10 mouse cellular contexts compared by ENCODE assay signal in the genomic region with DNA sequence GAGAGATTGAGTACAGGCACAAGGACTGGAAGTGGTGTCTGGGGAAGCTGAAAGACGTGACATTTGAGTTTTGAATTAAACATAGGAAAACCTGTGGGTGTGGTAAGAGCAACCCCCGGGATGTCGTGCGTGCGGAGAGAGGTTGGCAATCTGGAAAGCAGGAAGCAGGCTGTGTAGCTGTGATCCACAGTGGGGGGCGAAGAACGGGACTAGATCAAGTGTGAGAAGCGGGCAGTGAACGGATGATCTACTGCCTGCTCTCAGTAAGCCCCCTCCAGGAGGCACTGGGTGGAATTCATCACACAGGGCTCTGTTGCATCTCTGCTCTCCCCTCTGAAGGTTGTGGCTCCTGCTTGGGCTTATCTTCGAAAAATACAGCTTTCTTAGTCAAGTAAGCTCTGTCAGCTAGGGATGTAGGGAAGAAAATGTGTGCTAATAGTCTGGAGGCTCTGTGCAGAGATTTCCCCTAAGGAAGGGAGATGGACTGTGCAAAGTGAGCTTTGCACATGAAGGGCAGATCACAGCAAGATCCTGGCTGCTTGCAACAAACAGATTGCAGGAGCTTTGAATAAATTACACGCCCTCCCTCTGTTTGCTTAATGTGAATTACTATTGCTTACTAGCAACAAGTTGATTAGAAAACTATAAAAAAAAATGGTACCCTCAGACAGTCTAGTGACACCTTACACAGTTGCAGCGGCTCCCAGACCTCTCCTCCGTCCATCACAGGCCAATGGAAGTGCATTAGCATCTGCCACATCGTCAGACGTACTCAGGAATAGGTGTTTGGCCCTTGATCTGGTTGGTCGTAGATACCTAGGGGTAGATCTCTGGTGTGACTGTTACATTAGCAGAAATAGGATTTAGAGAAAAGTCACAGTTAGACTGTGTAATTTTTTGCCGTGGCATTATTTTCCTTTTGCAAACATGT.
DNase-seq lines count a peak whose midpoint lies in the region; ATAC-seq lines count a peak whose summit lies in the region.
"Had no signal": no experiment of that assay in that cellular context is flagged by ENCODE, and none has a peak within 500 bp of the region (broad histone marks: within the 10 kb centered on the region; RNA-seq: fewer than 3 reads in every experiment).

No protein-coding gene starts in this region.

- peaks cover 14% of the 10 kb centered on the region for H3K4me1 ChIP-seq in forebrain, embryonic 15.5 days
- H3K4me1 ChIP-seq in midbrain, embryonic 16.5 days (ENCODE audit: control insufficient read depth, insufficient read depth, low read length), result peaks cover 17% of the 10 kb centered on the region
- H3K4me1 ChIP-seq: stomach, embryonic 15.5 days had no signal

- H3K36me3 ChIP-seq in forebrain, embryonic 15.5 days, result no peaks in the 10 kb centered on the region
- H3K36me3 ChIP-seq in midbrain, embryonic 16.5 days (ENCODE audit: control insufficient read depth, insufficient read depth, low read length), result no peaks in the 10 kb centered on the region
- H3K36me3 ChIP-seq: heart, embryonic 15.5 days; stomach, embryonic 15.5 days had no signal

- H3K4me3 ChIP-seq in forebrain, embryonic 15.5 days, result no peak overlapping the region
- H3K4me3 ChIP-seq in midbrain, embryonic 16.5 days (ENCODE audit: low read depth, low read length), result no peak overlapping the region; the same call in 1 of the 2 replicates

- no peaks in the 10 kb centered on the region for H3K9me3 ChIP-seq in forebrain, embryonic 15.5 days
- H3K9me3 ChIP-seq in midbrain, embryonic 16.5 days (replicated peaks; ENCODE audit: control insufficient read depth, low read length, poor library complexity, severe bottlenecking), result no peaks in the 10 kb centered on the region
- H3K9me3 ChIP-seq: heart, embryonic 15.5 days; stomach, embryonic 15.5 days had no signal

- no peak overlapping the region for H3K27ac ChIP-seq in forebrain, embryonic 15.5 days (replicated peaks)
- H3K27ac ChIP-seq in midbrain, embryonic 16.5 days (ENCODE audit: low read length), result peak overlapping the region; percentile 62; the same call in 1 of the 2 replicates
- H3K27ac ChIP-seq: heart, embryonic 15.5 days; stomach, embryonic 15.5 days had no signal

- H3K9ac ChIP-seq in forebrain, embryonic 15.5 days (replicated peaks), result no peak overlapping the region
- H3K9ac ChIP-seq in midbrain, embryonic 16.5 days (ENCODE audit: low read depth, low read length), result peak overlapping the region; percentile 21; the same call in 1 of the 2 replicates
- H3K9ac ChIP-seq: heart, embryonic 15.5 days; stomach, embryonic 15.5 days had no signal

- no peak for DNase-seq in frontal cortex, postnatal 10 days (ENCODE audit: low spot score in 2 of 2)
- no peak for DNase-seq in urinary bladder, adult 18-20 months (ENCODE audit: low spot score in 2 of 2)
- no peak for DNase-seq in spleen, postnatal 4 days (ENCODE audit: low spot score in 2 of 2)
- no peak for DNase-seq in c-Kit-positive CD71-positive TER-119-positive erythroid progenitor cells, embryonic 14.5 days (ENCODE audit: low spot score)

- peak; percentile 68 for ATAC-seq in frontal cortex, adult (ENCODE audit: low TSS enrichment)
- ATAC-seq in cerebellum, adult (ENCODE audit: insufficient number of reproducible peaks, low FRiP score, low TSS enrichment), result peak; percentile 87
- ATAC-seq in forebrain, embryonic 15.5 days (replicated peaks), result peak; percentile 32
- ATAC-seq in midbrain, embryonic 16.5 days, result peak; percentile 47

- H3K4me2 ChIP-seq in forebrain, embryonic 15.5 days (replicated peaks), result peak overlapping the region; percentile 45
- H3K4me2 ChIP-seq in midbrain, embryonic 16.5 days (ENCODE audit: low read length), result peak overlapping the region; percentile 57

- no peaks in the 10 kb centered on the region for H3K27me3 ChIP-seq in forebrain, embryonic 15.5 days
- H3K27me3 ChIP-seq in midbrain, embryonic 16.5 days (ENCODE audit: control insufficient read depth, insufficient read depth, low read depth, low read length), result no peaks in the 10 kb centered on the region
- H3K27me3 ChIP-seq: heart, embryonic 15.5 days; stomach, embryonic 15.5 days had no signal

- WGBS in forebrain, embryonic 15.5 days, result 29% methylated on average over 17 of the region's 17 CpGs
- WGBS in midbrain, embryonic 16.5 days, result 16% methylated on average over 17 of the region's 17 CpGs

Comparison
In these comparisons a context has a peak if more than half of its experiments do, and no peak if none do; other contexts are left out.
1. ATAC-seq: peak in every context shown above with its lines; median percentile 87 in cerebellum, adult; 68 in frontal cortex, adult; 47 in midbrain, embryonic 16.5 days; 32 in forebrain, embryonic 15.5 days.